Mouse (Mus musculus) MEL (cell line): ENCODE measurements at regions not wholly inside any gene's neighbourhood (a gene's known extent, or its start where the extent isn't known, plus 50 kb on each side); places are given as distances from the start of the nearest gene placed in this dataset.

Experiments used
- DNase-seq: peaks from one replicate; pipeline ENCODE4 v3.0.0; 2011; ENCODE audit warnings: low read depth, low spot score
- H3K27ac ChIP-seq: 2 replicates; pipeline ENCODE4 v1.5.1; 2012; ENCODE audit warnings: low read depth, mild to moderate bottlenecking, control low read depth, low read length, moderate library complexity; ENCODE audit not compliant: control insufficient read depth
- H3K27me3 ChIP-seq, 2 experiments: fragments of 150-350 bp in 1 of 2; sonication (generic) in 1 of 2; 2 replicates each; pipeline ENCODE4 v1.6.1; 2012; ENCODE audit warnings: low read length in 2 of 2, mild to moderate bottlenecking in 2 of 2, improper control_type of control experiment in 1 of 2, moderate library complexity in 1 of 2; ENCODE audit not compliant: insufficient read depth in 2 of 2, control insufficient read depth in 1 of 2
- H3K36me3 ChIP-seq, 2 experiments: 2 replicates each; pipeline ENCODE4 v1.6.1; 2012 to 2014; ENCODE audit warnings: low read length in 2 of 2, improper control_type of control experiment in 1 of 2, inconsistent platforms in 1 of 2, mild to moderate bottlenecking in 1 of 2; ENCODE audit not compliant: insufficient read depth in 2 of 2, control insufficient read depth in 1 of 2
- H3K4me1 ChIP-seq, 2 experiments: fragments of 150-350 bp in 1 of 2; sonication (generic) in 1 of 2; 2 replicates each; pipeline ENCODE4 v1.6.1; 2012; ENCODE audit warnings: low read length in 2 of 2, improper control_type of control experiment in 1 of 2, mild to moderate bottlenecking in 1 of 2; ENCODE audit not compliant: insufficient read depth in 2 of 2, control insufficient read depth in 1 of 2
- H3K4me3 ChIP-seq, 2 experiments: fragments of 150-350 bp in 1 of 2; sonication (generic) in 1 of 2; 2 replicates each; pipeline ENCODE4 v1.5.1; 2012; ENCODE audit warnings: low read depth in 2 of 2, low read length in 2 of 2, mild to moderate bottlenecking in 2 of 2, moderate library complexity in 2 of 2, control low read depth in 1 of 2, improper control_type of control experiment in 1 of 2; ENCODE audit not compliant: control insufficient read depth in 1 of 2, insufficient read depth in 1 of 2
- H3K79me2 ChIP-seq: 2 replicates; pipeline ENCODE4 v1.6.1; 2012; ENCODE audit warnings: mild to moderate bottlenecking, low read length, moderate library complexity; ENCODE audit not compliant: control insufficient read depth, poor library complexity, insufficient read depth
- H3K9ac ChIP-seq: 2 replicates; pipeline ENCODE4 v1.6.1; 2012; ENCODE audit warnings: low read depth, mild to moderate bottlenecking, control low read depth, low read length, moderate library complexity; ENCODE audit not compliant: control insufficient read depth, poor library complexity, severe bottlenecking
- H3K9me3 ChIP-seq: fragments of 150-350 bp; sonication (generic); replicated peaks from 2 replicates; pipeline ENCODE4 v1.6.1; 2012; ENCODE audit warnings: mild to moderate bottlenecking, low read length, improper control_type of control experiment, moderate library complexity; ENCODE audit not compliant: insufficient read depth
- BHLHE40 ChIP-seq: IDR thresholded peaks from 2 replicates; pipeline ENCODE4 v1.6.1; 2012; ENCODE audit warnings: low read depth, mild to moderate bottlenecking, inconsistent platforms, low read length, improper control_type of control experiment, borderline replicate concordance
- E2F4 ChIP-seq: IDR thresholded peaks from 2 replicates; pipeline ENCODE4 v1.6.1; 2011; ENCODE audit warnings: low read depth, low read length, improper control_type of control experiment, borderline replicate concordance
- EP300 ChIP-seq, 2 experiments: IDR thresholded peaks; 2 replicates each; pipeline ENCODE4 v1.6.1; 2011; ENCODE audit warnings: improper control_type of control experiment in 2 of 2, low read length in 2 of 2, low read depth in 1 of 2, mild to moderate bottlenecking in 1 of 2
- JUND ChIP-seq: IDR thresholded peaks from 2 replicates; pipeline ENCODE4 v1.6.1; 2011; ENCODE audit warnings: low read depth, mild to moderate bottlenecking, improper control_type of control experiment, low read length
- KAT2A ChIP-seq: conservative IDR thresholded peaks from 2 replicates; pipeline ENCODE4 v1.6.1; 2012; ENCODE audit warnings: low read depth, low read length, improper control_type of control experiment, inconsistent platforms
- MAX ChIP-seq: IDR thresholded peaks from 2 replicates; pipeline ENCODE4 v1.6.1; 2011; ENCODE audit warnings: low read length, improper control_type of control experiment
- MAZ ChIP-seq: IDR thresholded peaks from 2 replicates; pipeline ENCODE4 v1.6.1; 2012; ENCODE audit warnings: low read depth, mild to moderate bottlenecking, inconsistent platforms, low read length, improper control_type of control experiment
- MEF2A ChIP-seq: IDR thresholded peaks from 2 replicates; pipeline ENCODE4 v1.6.1; 2014; ENCODE audit warnings: low read depth, mild to moderate bottlenecking, inconsistent platforms, low read length, improper control_type of control experiment; ENCODE audit not compliant: poor library complexity, insufficient replicate concordance, severe bottlenecking; ENCODE audit errors: extremely low read depth
- MYB ChIP-seq: IDR thresholded peaks from 2 replicates; pipeline ENCODE4 v1.6.1; 2011; ENCODE audit warnings: mild to moderate bottlenecking, low read depth, low read length, improper control_type of control experiment
- MYC ChIP-seq: IDR thresholded peaks from 2 replicates; pipeline ENCODE4 v1.6.1; 2011; ENCODE audit warnings: low read depth, mild to moderate bottlenecking, low read length, improper control_type of control experiment, moderate library complexity
- POLR2A ChIP-seq, 2 experiments: IDR thresholded peaks; 2 replicates each; pipeline ENCODE4 v1.6.1; 2011 to 2012; ENCODE audit warnings: low read length in 2 of 2, mild to moderate bottlenecking in 2 of 2, control low read depth in 1 of 2, improper control_type of control experiment in 1 of 2, low read depth in 1 of 2, moderate library complexity in 1 of 2; ENCODE audit not compliant: control insufficient read depth in 1 of 2, insufficient read depth in 1 of 2, poor library complexity in 1 of 2
- POLR2AphosphoS2 ChIP-seq: IDR thresholded peaks from 2 replicates; pipeline ENCODE4 v1.6.1; 2011; ENCODE audit warnings: low read length, improper control_type of control experiment
- POLR2AphosphoS5 ChIP-seq: IDR thresholded peaks from 2 replicates; pipeline ENCODE4 v1.6.1; 2012; ENCODE audit warnings: low read depth, borderline replicate concordance, mild to moderate bottlenecking, inconsistent platforms, low read length, moderate library complexity, mixed read lengths
- RAD21 ChIP-seq: IDR thresholded peaks from 2 replicates; pipeline ENCODE4 v1.6.1; 2011; ENCODE audit warnings: mild to moderate bottlenecking, low read depth, low read length, improper control_type of control experiment
- RCOR1 ChIP-seq: IDR thresholded peaks from 2 replicates; pipeline ENCODE4 v1.6.1; 2012; ENCODE audit warnings: low read depth, mild to moderate bottlenecking, inconsistent platforms, low read length, improper control_type of control experiment
- SIN3A ChIP-seq: IDR thresholded peaks from 2 replicates; pipeline ENCODE4 v1.6.1; 2012; ENCODE audit warnings: low read length, improper control_type of control experiment, inconsistent platforms
- SMC3 ChIP-seq: IDR thresholded peaks from 2 replicates; pipeline ENCODE4 v1.6.1; 2011; ENCODE audit warnings: low read depth, low read length, improper control_type of control experiment
- TAL1 ChIP-seq: IDR thresholded peaks from 2 replicates; pipeline ENCODE4 v1.6.1; 2012; ENCODE audit warnings: mild to moderate bottlenecking, inconsistent platforms, low read length, moderate library complexity, mixed read lengths
- UBTF ChIP-seq: IDR thresholded peaks from 2 replicates; pipeline ENCODE4 v1.6.1; 2012; ENCODE audit warnings: low read depth, mild to moderate bottlenecking, inconsistent platforms, low read length, improper control_type of control experiment, moderate library complexity, borderline replicate concordance; ENCODE audit not compliant: insufficient read depth
- USF1 ChIP-seq: IDR thresholded peaks from 2 replicates; pipeline ENCODE4 v1.6.1; 2014; ENCODE audit warnings: low read depth, mild to moderate bottlenecking, inconsistent platforms, low read length, improper control_type of control experiment, moderate library complexity
- ZKSCAN1 ChIP-seq: IDR thresholded peaks from 2 replicates; pipeline ENCODE4 v1.6.1; 2012; ENCODE audit warnings: low read depth, mild to moderate bottlenecking, inconsistent platforms, low read length, improper control_type of control experiment, moderate library complexity
- ZMIZ1 ChIP-seq: IDR thresholded peaks from 2 replicates; pipeline ENCODE4 v1.6.1; 2012; ENCODE audit warnings: low read depth, mild to moderate bottlenecking, inconsistent platforms, low read length, improper control_type of control experiment, moderate library complexity
- ZNF384 ChIP-seq: IDR thresholded peaks from 2 replicates; pipeline ENCODE4 v1.6.1; 2012; ENCODE audit warnings: low read depth, mild to moderate bottlenecking, inconsistent platforms, low read length, improper control_type of control experiment

GRCm38 (mm10) chr1:81539591-81540311, 463.0 kb downstream of the Nyap2 start:
- no peaks in the 10 kb centered on the region for H3K36me3 ChIP-seq
- no peak overlapping the region for H3K9ac ChIP-seq
- TF ChIP-seq KAT2A (no peak), ZNF384 (no peak), ZMIZ1 (no peak), TAL1 (no peak), EP300 (IDR thresholded peaks at IDR 0.05; ENCODE audit: low read depth in 1 of 2, low read length in 2 of 2) (no peak), MEF2A (no peak), POLR2A (IDR thresholded peaks at IDR 0.05; ENCODE audit: control insufficient read depth in 1 of 2, insufficient read depth in 1 of 2, low read depth in 1 of 2, low read length in 2 of 2, poor library complexity in 1 of 2) (no peak), MYB (no peak), E2F4 (no peak), USF1 (no peak), RAD21 (no peak), BHLHE40 (no peak), SIN3A (no peak), MAX (no peak), SMC3 (no peak)
- H3K9me3 ChIP-seq: no peaks in the 10 kb centered on the region
- H3K79me2 ChIP-seq: no peaks in the 10 kb centered on the region
- no peaks in the 10 kb centered on the region for H3K4me1 ChIP-seq
- no peak overlapping the region for H3K27ac ChIP-seq
- DNase-seq: no peak
- no peaks in the 10 kb centered on the region for H3K27me3 ChIP-seq
- no peak overlapping the region for H3K4me3 ChIP-seq

GRCm38 (mm10) chr1:81548906-81549305, 472.2 kb downstream of the Nyap2 start:
- Histone ChIP-seq H3K27me3 (no peaks in the 10 kb centered on the region), H3K36me3 (no peaks in the 10 kb centered on the region), H3K27ac (no peak overlapping the region), H3K9me3 (no peaks in the 10 kb centered on the region), H3K79me2 (no peaks in the 10 kb centered on the region), H3K9ac (no peak overlapping the region), H3K4me1 (no peaks in the 10 kb centered on the region), H3K4me3 (no peak overlapping the region)
- no peak for TF ChIP-seq TAL1
- peak; percentile 16 for DNase-seq

- Histone ChIP-seq H3K27ac (no peak overlapping the region), H3K9me3 (no peaks in the 10 kb centered on the region), H3K4me3 (no peak overlapping the region), H3K4me1 (no peaks in the 10 kb centered on the region), H3K27me3 (no peaks in the 10 kb centered on the region), H3K79me2 (no peaks in the 10 kb centered on the region), H3K9ac (no peak overlapping the region), H3K36me3 (no peaks in the 10 kb centered on the region)
- TF ChIP-seq USF1 (no peak), POLR2A (IDR thresholded peaks at IDR 0.05; ENCODE audit: control insufficient read depth in 1 of 2, insufficient read depth in 1 of 2, low read depth in 1 of 2, low read length in 2 of 2, poor library complexity in 1 of 2) (no peak), ZKSCAN1 (no peak), MAX (no peak), ZNF384 (no peak), JUND (no peak), MYC (no peak), UBTF (no peak), POLR2AphosphoS5 (no peak), RCOR1 (no peak), EP300 (IDR thresholded peaks at IDR 0.05; ENCODE audit: low read depth in 1 of 2, low read length in 2 of 2) (no peak), POLR2AphosphoS2 (no peak), MAZ (no peak), E2F4 (no peak)
- DNase-seq: no peak
These were observed 473.0 kb downstream of the Nyap2 start for GRCm38 (mm10) chr1:81549706-81550105.
